ENCODE assay signal across 29 mouse cellular contexts in genomic region chr4:47919576-47919975, GRCm38 (mm10).
A peak's percentile ranks its signal among the peaks of the same experiment; 100 is the strongest.
DNase-seq lines count a peak whose midpoint lies in the region; ATAC-seq and TF ChIP-seq lines count a peak whose summit lies in the region.
"Had no signal": no experiment of that assay in that cellular context is flagged by ENCODE, and none has a peak within 500 bp of the region (broad histone marks: within the 10 kb centered on the region; RNA-seq: fewer than 3 reads in every experiment).

No protein-coding gene starts in this region.

- no peak for DNase-seq in forebrain, embryonic 14.5 days (ENCODE audit: low spot score)
- peak; percentile 9 for DNase-seq in retina, postnatal 1 day
- no peak for DNase-seq in retina, embryonic 14.5 days (ENCODE audit: low spot score)
- peak; percentile 24 for DNase-seq in forebrain, postnatal 0 days
- peak; percentile 14 for DNase-seq in midbrain, postnatal 0 days (ENCODE audit: low spot score)
- no peak for DNase-seq in cerebellum, adult 18-20 months
- no peak for DNase-seq in kidney, postnatal 25 days
- DNase-seq: adrenal gland, postnatal 36 days; cerebellum, adult 8-10 months; cerebellum, postnatal 25 days; heart, postnatal 10 days; kidney, adult 2 months; layer of hippocampus, adult 9-11 months; lung, embryonic 14.5 days; lung, postnatal 14 days had no signal

- no peak overlapping the region for H3K4me2 ChIP-seq in forebrain, embryonic 14.5 days (ENCODE audit: low read length)
- no peak overlapping the region for H3K4me2 ChIP-seq in forebrain, embryonic 15.5 days (replicated peaks)
- no peak overlapping the region for H3K4me2 ChIP-seq in forebrain, postnatal 0 days (ENCODE audit: low read depth)
- no peak overlapping the region for H3K4me2 ChIP-seq in midbrain, postnatal 0 days (ENCODE audit: low read depth, low read length, poor library complexity, severe bottlenecking)
- H3K4me2 ChIP-seq: embryonic facial prominence, embryonic 13.5 days; heart, embryonic 13.5 days; intestine, embryonic 15.5 days; limb, embryonic 12.5 days; liver, embryonic 15.5 days; lung, embryonic 14.5 days; midbrain, embryonic 12.5 days; neural tube, embryonic 12.5 days; stomach, embryonic 15.5 days had no signal

- no peak overlapping the region for H3K27ac ChIP-seq in forebrain, embryonic 14.5 days (ENCODE audit: low read depth, low read length)
- H3K27ac ChIP-seq in forebrain, embryonic 15.5 days (replicated peaks) = no peak overlapping the region
- H3K27ac ChIP-seq in forebrain, postnatal 0 days (ENCODE audit: low read depth, low read length) = no peak overlapping the region
- H3K27ac ChIP-seq in midbrain, postnatal 0 days (ENCODE audit: low read depth, low read length) = no peak overlapping the region
- H3K27ac ChIP-seq: embryonic facial prominence, embryonic 13.5 days; heart, embryonic 13.5 days; intestine, embryonic 15.5 days; kidney, postnatal 0 days; limb, embryonic 12.5 days; liver, embryonic 15.5 days; midbrain, embryonic 12.5 days; neural tube, embryonic 12.5 days; stomach, embryonic 15.5 days had no signal

- H3K9ac ChIP-seq in forebrain, embryonic 14.5 days (ENCODE audit: low read length) = no peak overlapping the region
- H3K9ac ChIP-seq in forebrain, embryonic 15.5 days (replicated peaks) = no peak overlapping the region
- H3K9ac ChIP-seq in forebrain, postnatal 0 days = no peak overlapping the region
- no peak overlapping the region for H3K9ac ChIP-seq in midbrain, postnatal 0 days (replicated peaks; ENCODE audit: low read length, poor library complexity, severe bottlenecking)
- H3K9ac ChIP-seq: embryonic facial prominence, embryonic 13.5 days; heart, embryonic 13.5 days; intestine, embryonic 15.5 days; limb, embryonic 12.5 days; liver, embryonic 15.5 days; lung, embryonic 14.5 days; midbrain, embryonic 12.5 days; neural tube, embryonic 12.5 days; stomach, embryonic 15.5 days had no signal

- no peaks in the 10 kb centered on the region for H3K27me3 ChIP-seq in forebrain, embryonic 14.5 days (replicated peaks; ENCODE audit: control insufficient read depth, insufficient read depth, low read length)
- H3K27me3 ChIP-seq in forebrain, embryonic 15.5 days = no peaks in the 10 kb centered on the region
- no peaks in the 10 kb centered on the region for H3K27me3 ChIP-seq in forebrain, postnatal 0 days (ENCODE audit: insufficient read depth, low read length)
- no peaks in the 10 kb centered on the region for H3K27me3 ChIP-seq in midbrain, postnatal 0 days (ENCODE audit: insufficient read depth, low read length)
- H3K27me3 ChIP-seq: embryonic facial prominence, embryonic 13.5 days; heart, embryonic 13.5 days; intestine, embryonic 15.5 days; limb, embryonic 12.5 days; liver, embryonic 15.5 days; midbrain, embryonic 12.5 days; neural tube, embryonic 12.5 days; stomach, embryonic 15.5 days had no signal

- H3K4me3 ChIP-seq in forebrain, embryonic 14.5 days (ENCODE audit: low read depth, low read length) = no peak overlapping the region
- no peak overlapping the region for H3K4me3 ChIP-seq in forebrain, embryonic 15.5 days
- no peak overlapping the region for H3K4me3 ChIP-seq in forebrain, postnatal 0 days (ENCODE audit: low read depth, low read length)
- no peak overlapping the region for H3K4me3 ChIP-seq in midbrain, postnatal 0 days (ENCODE audit: low read depth, low read length)
- H3K4me3 ChIP-seq: embryonic facial prominence, embryonic 13.5 days; erythroblast, embryonic 14.5 days; heart, embryonic 13.5 days; intestine, embryonic 15.5 days; limb, embryonic 12.5 days; liver, embryonic 15.5 days; midbrain, embryonic 12.5 days; myocyte; neural tube, embryonic 12.5 days; stomach, embryonic 15.5 days had no signal

- 80% methylated on average over 7 of the region's 7 CpGs for WGBS in forebrain, embryonic 14.5 days
- 72% methylated on average over 7 of the region's 7 CpGs for WGBS in forebrain, embryonic 15.5 days
- 65% methylated on average over 7 of the region's 7 CpGs for WGBS in forebrain, postnatal 0 days
- 75% methylated on average over 7 of the region's 7 CpGs for WGBS in midbrain, postnatal 0 days

- no peaks in the 10 kb centered on the region for H3K36me3 ChIP-seq in forebrain, embryonic 14.5 days (ENCODE audit: control insufficient read depth, insufficient read depth, low read length)
- no peaks in the 10 kb centered on the region for H3K36me3 ChIP-seq in forebrain, embryonic 15.5 days
- no peaks in the 10 kb centered on the region for H3K36me3 ChIP-seq in forebrain, postnatal 0 days (ENCODE audit: insufficient read depth)
- no peaks in the 10 kb centered on the region for H3K36me3 ChIP-seq in midbrain, postnatal 0 days (ENCODE audit: insufficient read depth, low read length)
- H3K36me3 ChIP-seq: embryonic facial prominence, embryonic 13.5 days; heart, embryonic 13.5 days; intestine, embryonic 15.5 days; limb, embryonic 12.5 days; liver, embryonic 15.5 days; midbrain, embryonic 12.5 days; neural tube, embryonic 12.5 days; stomach, embryonic 15.5 days had no signal

- no peaks in the 10 kb centered on the region for H3K4me1 ChIP-seq in forebrain, embryonic 14.5 days (ENCODE audit: control insufficient read depth, insufficient read depth, low read length)
- no peaks in the 10 kb centered on the region for H3K4me1 ChIP-seq in forebrain, embryonic 15.5 days
- H3K4me1 ChIP-seq in forebrain, postnatal 0 days (ENCODE audit: insufficient read depth) = no peaks in the 10 kb centered on the region
- no peaks in the 10 kb centered on the region for H3K4me1 ChIP-seq in midbrain, postnatal 0 days (ENCODE audit: insufficient read depth, low read length)
- H3K4me1 ChIP-seq: embryonic facial prominence, embryonic 13.5 days; heart, embryonic 13.5 days; intestine, embryonic 15.5 days; limb, embryonic 12.5 days; liver, embryonic 15.5 days; neural tube, embryonic 12.5 days; stomach, embryonic 15.5 days had no signal

- H3K9me3 ChIP-seq in forebrain, embryonic 14.5 days (replicated peaks; ENCODE audit: control insufficient read depth, low read length) = no peaks in the 10 kb centered on the region
- H3K9me3 ChIP-seq in forebrain, embryonic 15.5 days = no peaks in the 10 kb centered on the region
- no peaks in the 10 kb centered on the region for H3K9me3 ChIP-seq in forebrain, postnatal 0 days (ENCODE audit: low read length)
- no peaks in the 10 kb centered on the region for H3K9me3 ChIP-seq in midbrain, postnatal 0 days (ENCODE audit: low read length)
- H3K9me3 ChIP-seq: embryonic facial prominence, embryonic 13.5 days; heart, embryonic 13.5 days; intestine, embryonic 15.5 days; limb, embryonic 12.5 days; liver, embryonic 15.5 days; midbrain, embryonic 12.5 days; neural tube, embryonic 12.5 days; stomach, embryonic 15.5 days had no signal

- TF ChIP-seq CTCF in forebrain, postnatal 0 days (IDR thresholded peaks at IDR 0.05; ENCODE audit: low read depth) = no peak
- TF ChIP-seq CTCF in midbrain, postnatal 0 days (IDR thresholded peaks at IDR 0.05) = no peak

- ATAC-seq in forebrain, embryonic 14.5 days = 0 out of 2 replicates have a peak, but pooled peaks have one; percentile 29
- no peak for ATAC-seq in forebrain, embryonic 15.5 days (replicated peaks)
- peak; percentile 83 for ATAC-seq in forebrain, postnatal 0 days
- ATAC-seq in midbrain, postnatal 0 days (ENCODE audit: low FRiP score) = peak; percentile 72
- ATAC-seq: CD4-positive, CD25-positive, alpha-beta regulatory T cell, adult 4 months; hindbrain, embryonic 16.5 days; intestine, embryonic 15.5 days had no signal

Comparison
In these comparisons a context has a peak if more than half of its experiments do, and no peak if none do; other contexts are left out.
1. DNase-seq: peak in retina, postnatal 1 day (single experiment), forebrain, postnatal 0 days (single experiment) and midbrain, postnatal 0 days (single experiment); none in forebrain, embryonic 14.5 days (single experiment), retina, embryonic 14.5 days (single experiment), cerebellum, adult 18-20 months (0 of 2) and kidney, postnatal 25 days (0 of 2).